Mouse (Mus musculus): ENCODE measurements around the gene Cabp2. TPM values are rescaled to one million over a fixed set of nuclear protein-coding genes. Genes with fewer than 3 reads are reported as not detected.
A peak's percentile ranks its signal among the peaks of the same experiment; 100 is the strongest.
"Not testable (repeated sequence)": the region's sequence is repeated elsewhere in the genome, so short reads cannot be mapped to it uniquely, and the experiment has no call there.

Gene Cabp2
- total RNA-seq, 1 experiment, result not detected

DNA sequence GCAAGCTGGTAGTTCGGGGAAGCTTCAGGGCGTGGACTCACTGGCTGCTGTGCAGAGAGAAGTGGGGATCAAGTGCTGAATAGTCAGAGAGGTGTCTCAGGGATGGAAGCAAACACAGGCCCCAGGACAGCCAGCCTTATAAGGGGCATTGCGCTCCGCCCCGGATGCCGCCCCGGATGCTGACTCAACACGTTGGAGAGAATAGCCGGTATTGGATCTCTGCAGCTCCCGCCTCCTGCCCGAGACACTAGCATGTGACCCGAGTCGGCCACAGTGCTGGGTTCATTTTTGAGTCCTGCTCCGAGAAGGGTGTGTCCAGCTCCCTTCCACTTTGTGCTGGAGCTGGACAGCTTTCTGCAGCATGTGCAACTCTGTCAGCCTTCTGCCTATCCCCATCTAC lies 39.3 kb upstream of the Cabp2 start:
- Histone ChIP-seq H3K9me3 (ENCODE audit: control insufficient read depth, insufficient read depth, low read depth, low read length) (no peaks in the 10 kb centered on the region), H3K36me3 (ENCODE audit: control insufficient read depth, insufficient read depth, low read length, poor library complexity, severe bottlenecking) (no peaks in the 10 kb centered on the region; the same call in 1 of the 2 replicates), H3K9ac (ENCODE audit: insufficient read depth, low read depth, low read length, poor library complexity, severe bottlenecking) (peak overlapping the region; percentile 32), H3K4me3 (ENCODE audit: insufficient read depth in 1 of 2, low read depth in 1 of 2, low read length in 2 of 2, poor library complexity in 1 of 2, severe bottlenecking in 1 of 2) (peak overlapping the region; percentile 60 to 70), H3K4me1 (ENCODE audit: control insufficient read depth in 2 of 2, insufficient read depth in 2 of 2, low read length in 2 of 2, poor library complexity in 1 of 2) (peaks cover 4 to 8% of the 10 kb centered on the region in 2 experiments; a peak in 3 of 4 replicates), H3K27ac (ENCODE audit: insufficient read depth, low read depth, low read length, poor library complexity, severe bottlenecking) (no peak overlapping the region)
- in situ Hi-C loops (cut with MboI; ENCODE audit: low sequenced_read_pairs in 2 of 2, unreplicated experiment in 2 of 2), result no loop called here
- DNase-seq (ENCODE audit: low read depth, low spot score), result peak; percentile 50
- TF ChIP-seq ZNF384 (IDR thresholded peaks at IDR 0.05; ENCODE audit: low read depth, low read length) (no peak), MAFK (IDR thresholded peaks at IDR 0.05; ENCODE audit: insufficient read depth, low read depth, low read length) (peak; percentile 91)

DNA sequence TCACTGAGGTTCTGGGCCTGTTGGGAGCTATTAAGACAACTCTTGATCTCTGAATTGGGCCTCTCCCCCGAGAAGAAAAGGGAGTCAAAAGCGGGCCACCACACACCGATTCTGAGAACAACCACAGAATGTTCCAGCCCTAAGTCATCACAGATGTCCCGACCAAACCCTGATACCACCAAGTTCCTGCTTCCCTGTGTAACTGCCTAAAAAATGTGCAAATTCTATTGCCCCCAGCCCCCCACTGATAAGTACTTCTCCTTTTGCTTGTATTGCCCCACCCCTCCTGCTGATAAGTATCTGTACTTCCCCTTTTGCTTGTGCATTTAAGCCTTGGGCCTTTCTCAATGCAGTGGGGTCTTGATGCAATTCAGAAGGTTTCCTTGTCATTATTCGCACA lies 37.3 kb upstream of the Cabp2 start:
- H3K9me3 ChIP-seq (ENCODE audit: control insufficient read depth, insufficient read depth, low read depth, low read length); DNase-seq (ENCODE audit: low read depth, low spot score); H3K36me3 ChIP-seq (ENCODE audit: control insufficient read depth, insufficient read depth, low read length, poor library complexity, severe bottlenecking); in situ Hi-C loops (cut with MboI; ENCODE audit: low sequenced_read_pairs in 2 of 2, unreplicated experiment in 2 of 2); H3K4me3 ChIP-seq (ENCODE audit: insufficient read depth in 1 of 2, low read depth in 1 of 2, low read length in 2 of 2, poor library complexity in 1 of 2, severe bottlenecking in 1 of 2); H3K9ac ChIP-seq (ENCODE audit: insufficient read depth, low read depth, low read length, poor library complexity, severe bottlenecking); H3K27ac ChIP-seq (ENCODE audit: insufficient read depth, low read depth, low read length, poor library complexity, severe bottlenecking): not testable (repeated sequence)
- H3K4me1 ChIP-seq (ENCODE audit: control insufficient read depth in 2 of 2, insufficient read depth in 2 of 2, low read length in 2 of 2, poor library complexity in 1 of 2), result peaks cover 4 to 11% of the 10 kb centered on the region in 2 experiments; a peak in 3 of 4 replicates

DNA sequence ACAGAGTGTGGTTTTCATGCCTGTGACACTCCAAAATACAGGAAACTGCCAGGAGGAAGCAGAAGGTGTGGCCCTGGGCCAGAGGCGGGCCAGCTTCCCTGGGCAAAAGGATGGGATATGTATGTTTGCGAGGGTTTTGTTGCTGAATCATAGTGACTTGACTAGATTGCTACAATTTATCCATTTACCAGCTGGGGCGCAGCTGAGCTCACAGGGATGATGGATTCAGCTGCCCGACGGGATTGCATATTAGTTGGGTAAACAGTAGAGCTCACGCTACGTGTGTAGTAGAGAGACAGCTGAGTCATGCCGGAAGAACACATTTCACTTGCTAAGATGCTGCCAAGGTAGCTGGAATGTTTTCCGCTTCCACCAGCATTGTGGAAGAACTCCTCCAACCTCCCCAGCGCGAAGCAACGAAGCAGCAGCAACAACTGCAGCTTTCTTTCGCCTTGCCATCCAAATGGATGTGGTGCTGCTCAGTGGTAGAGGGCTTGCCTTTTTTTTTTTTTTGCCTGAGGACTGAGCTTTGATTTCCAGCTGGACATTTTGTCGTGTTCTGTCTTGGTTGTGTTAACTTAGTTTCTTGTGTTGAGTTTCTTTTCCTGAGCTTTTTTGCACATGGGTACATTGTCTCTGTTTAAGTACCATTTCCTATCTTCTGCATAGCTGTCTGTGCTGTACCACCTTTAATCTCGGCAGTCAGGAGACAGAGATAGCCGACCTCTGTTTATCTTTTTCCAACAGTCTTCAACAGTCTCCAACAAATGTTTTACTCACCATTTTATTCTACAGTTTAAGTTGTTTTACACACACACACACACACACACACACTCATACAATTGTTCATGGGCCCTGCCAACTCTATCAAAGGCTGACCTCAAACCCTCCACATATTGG lies 35.2 kb upstream of the Cabp2 start, which contains the start of gene Gstp2:
Gene Gstp2, minus strand, starts transcription at position 58 of the 900 bp plus-strand sequence.
- no peaks in the 10 kb centered on the region; the same call in 1 of the 2 replicates for H3K36me3 ChIP-seq (ENCODE audit: control insufficient read depth, insufficient read depth, low read length, poor library complexity, severe bottlenecking)
- in situ Hi-C loops (cut with MboI; ENCODE audit: low sequenced_read_pairs in 2 of 2, unreplicated experiment in 2 of 2), result no loop called here
- peak within 1 kb of the TSS; percentile 97 for H3K27ac ChIP-seq (ENCODE audit: insufficient read depth, low read depth, low read length, poor library complexity, severe bottlenecking)
- peak within 1 kb of the TSS; percentile 30 to 42 for H3K4me3 ChIP-seq (ENCODE audit: insufficient read depth in 1 of 2, low read depth in 1 of 2, low read length in 2 of 2, poor library complexity in 1 of 2, severe bottlenecking in 1 of 2)
- no peaks in the 10 kb centered on the region for H3K9me3 ChIP-seq (ENCODE audit: control insufficient read depth, insufficient read depth, low read depth, low read length)
- peak; percentile 75 for DNase-seq (ENCODE audit: low read depth, low spot score)
- H3K4me1 ChIP-seq (ENCODE audit: control insufficient read depth in 2 of 2, insufficient read depth in 2 of 2, low read length in 2 of 2, poor library complexity in 1 of 2), result peaks cover 4 to 11% of the 10 kb centered on the region in 2 experiments; a peak in 3 of 4 replicates
- H3K9ac ChIP-seq (ENCODE audit: insufficient read depth, low read depth, low read length, poor library complexity, severe bottlenecking), result peak within 1 kb of the TSS; percentile 50
- no peak for TF ChIP-seq HCFC1 (IDR thresholded peaks at IDR 0.05; ENCODE audit: borderline replicate concordance, insufficient read depth, low read length)
- TF ChIP-seq ZC3H11A (IDR thresholded peaks at IDR 0.05; ENCODE audit: borderline replicate concordance, low read depth, low read length), result no peak
- TF ChIP-seq ZNF384 (IDR thresholded peaks at IDR 0.05; ENCODE audit: low read depth, low read length), result peak; percentile 70
- no peak for TF ChIP-seq CHD2 (IDR thresholded peaks at IDR 0.05; ENCODE audit: low read depth, low read length)
- TF ChIP-seq MAFK (IDR thresholded peaks at IDR 0.05; ENCODE audit: insufficient read depth, low read depth, low read length), result peak; percentile 99

- Histone ChIP-seq H3K4me3 (ENCODE audit: insufficient read depth in 1 of 2, low read depth in 1 of 2, low read length in 2 of 2, poor library complexity in 1 of 2, severe bottlenecking in 1 of 2) (peak overlapping the region; percentile 15 to 18; a peak in 3 of 4 replicates), H3K9me3 (ENCODE audit: control insufficient read depth, insufficient read depth, low read depth, low read length) (no peaks in the 10 kb centered on the region), H3K4me1 (ENCODE audit: control insufficient read depth in 2 of 2, insufficient read depth in 2 of 2, low read length in 2 of 2, poor library complexity in 1 of 2) (peaks cover 4 to 11% of the 10 kb centered on the region in 2 experiments; a peak in 3 of 4 replicates), H3K27ac (ENCODE audit: insufficient read depth, low read depth, low read length, poor library complexity, severe bottlenecking) (peak overlapping the region; percentile 97), H3K9ac (ENCODE audit: insufficient read depth, low read depth, low read length, poor library complexity, severe bottlenecking) (peak overlapping the region; percentile 13), H3K36me3 (ENCODE audit: control insufficient read depth, insufficient read depth, low read length, poor library complexity, severe bottlenecking) (no peaks in the 10 kb centered on the region; the same call in 1 of the 2 replicates)
- in situ Hi-C loops (cut with MboI; ENCODE audit: low sequenced_read_pairs in 2 of 2, unreplicated experiment in 2 of 2), result no loop called here
- DNase-seq (ENCODE audit: low read depth, low spot score), result peak; percentile 65
- TF ChIP-seq ZNF384 (IDR thresholded peaks at IDR 0.05; ENCODE audit: low read depth, low read length), result no peak
- no peak for TF ChIP-seq HCFC1 (IDR thresholded peaks at IDR 0.05; ENCODE audit: borderline replicate concordance, insufficient read depth, low read length)
- 0 out of 2 replicates have a peak, but pooled peaks have one; percentile 49 for TF ChIP-seq MAFK (IDR thresholded peaks at IDR 0.05; ENCODE audit: insufficient read depth, low read depth, low read length)
- no peak for TF ChIP-seq ZC3H11A (IDR thresholded peaks at IDR 0.05; ENCODE audit: borderline replicate concordance, low read depth, low read length)
- TF ChIP-seq CHD2 (IDR thresholded peaks at IDR 0.05; ENCODE audit: low read depth, low read length), result no peak
These were observed 34.5 kb upstream of the Cabp2 start for GRCm38 (mm10) chr19:4046866-4047254.
